Mouse (Mus musculus): ENCODE data around the gene Jmjd8. TPM values are rescaled to one million over a fixed set of nuclear protein-coding genes. Genes with fewer than 3 reads are reported as not detected.

Gene Jmjd8
- polyA plus RNA-seq, 1 experiment from 2014 or later = 22.7 TPM

- ATAC-seq = no peak
- Histone ChIP-seq H3K4me3 (ENCODE audit: low read depth, low read length) (no peak overlapping the region), H3K27me3 (replicated peaks; ENCODE audit: control insufficient read depth, insufficient read depth, low read length) (no peaks in the 10 kb centered on the region), H3K36me3 (ENCODE audit: control insufficient read depth, insufficient read depth) (peaks cover 43% of the 10 kb centered on the region), H3K4me1 (replicated peaks; ENCODE audit: control insufficient read depth, insufficient read depth, low read length) (peaks cover 9% of the 10 kb centered on the region; the same call in 1 of the 2 replicates), H3K27ac (ENCODE audit: low read depth, low read length) (peak overlapping the region; percentile 50; the same call in 1 of the 2 replicates), H3K9ac (ENCODE audit: low read depth, low read length) (no peak overlapping the region), H3K4me2 (replicated peaks; ENCODE audit: low read depth) (peak overlapping the region; percentile 93), H3K9me3 (ENCODE audit: control insufficient read depth) (no peaks in the 10 kb centered on the region)
- WGBS = 81% methylated on average over 14 of the region's 14 CpGs
- no peak for TF ChIP-seq CTCF (IDR thresholded peaks at IDR 0.05; ENCODE audit: low read depth)
These were observed 2.3 kb downstream of the Jmjd8 start for GRCm38 (mm10) chr17:25830806-25831431.

GRCm38 (mm10) chr17:25831451-25832281 is 3.0 kb downstream of the Jmjd8 start:
- Histone ChIP-seq H3K9me3 (ENCODE audit: control insufficient read depth) (no peaks in the 10 kb centered on the region), H3K9ac (ENCODE audit: low read depth, low read length) (peak overlapping the region; percentile 78), H3K4me1 (replicated peaks; ENCODE audit: control insufficient read depth, insufficient read depth, low read length) (peaks cover 11% of the 10 kb centered on the region; the same call in 1 of the 2 replicates), H3K4me2 (replicated peaks; ENCODE audit: low read depth) (peak overlapping the region; percentile 93), H3K4me3 (ENCODE audit: low read depth, low read length) (peak overlapping the region; percentile 76), H3K27ac (ENCODE audit: low read depth, low read length) (peak overlapping the region; percentile 98), H3K27me3 (replicated peaks; ENCODE audit: control insufficient read depth, insufficient read depth, low read length) (no peaks in the 10 kb centered on the region), H3K36me3 (ENCODE audit: control insufficient read depth, insufficient read depth) (peaks cover 37% of the 10 kb centered on the region)
- ATAC-seq = no peak
- TF ChIP-seq CTCF (IDR thresholded peaks at IDR 0.05; ENCODE audit: low read depth) = no peak
- 32% methylated on average over 21 of the region's 21 CpGs for WGBS

DNA sequence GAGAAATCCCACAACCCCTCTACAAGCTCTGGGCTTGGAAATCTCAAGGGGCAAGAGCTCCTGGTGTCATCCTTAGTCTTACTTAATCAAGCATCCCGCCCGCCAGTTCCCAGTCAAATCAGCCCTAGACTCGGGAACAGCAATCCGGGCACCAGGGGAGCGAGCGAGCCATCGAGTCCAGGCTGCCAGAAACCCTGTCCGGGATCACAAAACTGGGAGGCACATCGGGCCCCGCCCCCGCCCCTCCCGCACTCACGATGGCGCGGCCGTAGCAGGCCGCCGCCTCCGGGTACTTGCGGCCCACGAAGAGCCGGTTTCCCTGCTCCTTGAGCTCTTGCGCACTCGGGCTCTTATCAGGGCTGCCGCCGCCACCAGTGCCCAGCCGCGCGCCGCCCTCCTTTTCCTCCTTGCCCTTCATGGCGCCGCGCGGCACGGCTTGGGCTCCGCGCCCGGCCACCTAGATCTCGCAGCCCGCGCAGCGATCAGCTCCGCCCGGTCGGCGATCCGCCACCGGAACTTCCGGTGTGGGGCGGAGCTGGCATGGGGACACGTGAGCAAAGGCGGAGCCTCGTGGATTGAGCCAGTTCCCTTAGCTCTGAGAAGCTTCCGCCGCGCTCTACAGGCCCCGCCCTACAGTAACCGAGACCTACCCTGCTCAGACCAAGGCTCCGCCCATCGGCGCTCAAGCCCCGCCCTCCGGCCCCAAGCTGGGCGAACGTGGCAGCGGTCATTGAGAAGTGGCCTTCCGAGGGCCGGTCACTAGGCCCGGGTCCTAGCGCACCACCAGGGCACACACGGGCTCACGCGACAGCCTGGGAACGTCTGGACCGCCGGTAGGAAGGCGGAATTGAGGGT is 4.0 kb downstream of the Jmjd8 start:
- H3K27ac ChIP-seq (ENCODE audit: low read depth, low read length) = peak overlapping the region; percentile 98
- no peaks in the 10 kb centered on the region for H3K9me3 ChIP-seq (ENCODE audit: control insufficient read depth)
- peak overlapping the region; percentile 78 for H3K9ac ChIP-seq (ENCODE audit: low read depth, low read length)
- ATAC-seq = peak; percentile 87
- WGBS = under 1% methylated on average over 72 of the region's 77 CpGs
- peaks cover 11% of the 10 kb centered on the region; the same call in 1 of the 2 replicates for H3K4me1 ChIP-seq (replicated peaks; ENCODE audit: control insufficient read depth, insufficient read depth, low read length)
- peak overlapping the region; percentile 76 for H3K4me3 ChIP-seq (ENCODE audit: low read depth, low read length)
- peak overlapping the region; percentile 93 for H3K4me2 ChIP-seq (replicated peaks; ENCODE audit: low read depth)
- TF ChIP-seq CTCF (IDR thresholded peaks at IDR 0.05; ENCODE audit: low read depth) = 0 out of 2 replicates have a peak, but pooled peaks have one; percentile 14
- peaks cover 28% of the 10 kb centered on the region for H3K36me3 ChIP-seq (ENCODE audit: control insufficient read depth, insufficient read depth)
- H3K27me3 ChIP-seq (replicated peaks; ENCODE audit: control insufficient read depth, insufficient read depth, low read length) = no peaks in the 10 kb centered on the region

GRCm38 (mm10) chr17:25833291-25833663 is 4.6 kb downstream of the Jmjd8 start, which contains the start of gene Stub1:
Gene Stub1 (minus strand): TSS chr17:25833404.
- WGBS = under 1% methylated on average over 24 of the region's 24 CpGs
- TF ChIP-seq CTCF (IDR thresholded peaks at IDR 0.05; ENCODE audit: low read depth) = 0 out of 2 replicates have a peak, but pooled peaks have one; percentile 7
- peaks cover 11% of the 10 kb centered on the region; the same call in 1 of the 2 replicates for H3K4me1 ChIP-seq (replicated peaks; ENCODE audit: control insufficient read depth, insufficient read depth, low read length)

DNA sequence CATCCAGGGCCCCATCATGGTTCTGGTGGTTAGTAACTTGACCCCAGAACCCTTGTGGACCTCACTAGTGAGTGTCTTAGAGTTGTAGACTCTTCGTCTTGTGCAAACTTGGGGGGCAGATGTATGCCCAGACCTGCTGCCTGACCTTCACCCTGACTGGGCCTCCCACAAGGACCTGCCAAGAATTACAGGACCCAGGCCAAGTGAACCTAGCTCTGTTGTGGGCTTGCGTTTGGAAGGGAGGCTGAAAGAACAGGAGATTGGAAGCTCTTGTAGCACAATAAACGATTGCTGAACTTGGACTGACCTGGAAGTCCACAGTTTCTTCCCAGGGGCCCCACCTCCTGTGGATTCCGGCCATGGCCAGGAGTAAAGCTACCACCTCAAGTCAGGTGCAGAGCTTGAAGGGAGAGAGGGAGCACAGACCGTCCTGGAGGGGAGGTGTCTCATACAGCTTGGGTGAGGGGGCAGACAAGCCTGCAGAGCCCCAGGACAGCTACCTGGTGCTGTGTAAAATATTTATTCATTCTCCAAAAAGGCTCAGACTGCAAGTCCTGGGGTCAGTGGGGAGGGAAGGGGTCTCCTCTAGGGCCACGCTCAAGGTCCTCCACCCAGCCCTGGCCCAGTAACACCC is 5.4 kb downstream of the Jmjd8 start:
- Histone ChIP-seq H3K9ac (ENCODE audit: low read depth, low read length) (peak overlapping the region; percentile 78), H3K36me3 (ENCODE audit: control insufficient read depth, insufficient read depth) (peaks cover 32% of the 10 kb centered on the region), H3K9me3 (ENCODE audit: control insufficient read depth) (no peaks in the 10 kb centered on the region), H3K4me3 (ENCODE audit: low read depth, low read length) (peak overlapping the region; percentile 76), H3K27ac (ENCODE audit: low read depth, low read length) (peak overlapping the region; percentile 98), H3K4me1 (replicated peaks; ENCODE audit: control insufficient read depth, insufficient read depth, low read length) (peaks cover 11% of the 10 kb centered on the region; the same call in 1 of the 2 replicates), H3K4me2 (replicated peaks; ENCODE audit: low read depth) (peak overlapping the region; percentile 93), H3K27me3 (replicated peaks; ENCODE audit: control insufficient read depth, insufficient read depth, low read length) (no peaks in the 10 kb centered on the region)
- ATAC-seq = no peak
- WGBS = 18% methylated on average over 6 of the region's 6 CpGs
- TF ChIP-seq CTCF (IDR thresholded peaks at IDR 0.05; ENCODE audit: low read depth) = no peak

More at GRCm38 (mm10) chr17:25833291-25833663, 4.6 kb downstream of the Jmjd8 start, which contains the start of gene Stub1:
- H3K4me3 ChIP-seq (ENCODE audit: low read depth, low read length) = peak within 1 kb of the TSS; percentile 76
- no peaks in the 10 kb centered on the region for H3K9me3 ChIP-seq (ENCODE audit: control insufficient read depth)
- no peaks in the 10 kb centered on the region for H3K27me3 ChIP-seq (replicated peaks; ENCODE audit: control insufficient read depth, insufficient read depth, low read length)
- peak within 1 kb of the TSS; percentile 98 for H3K27ac ChIP-seq (ENCODE audit: low read depth, low read length)
- peak within 1 kb of the TSS; percentile 78 for H3K9ac ChIP-seq (ENCODE audit: low read depth, low read length)
- peak within 1 kb of the TSS; percentile 93 for H3K4me2 ChIP-seq (replicated peaks; ENCODE audit: low read depth)
- peak; percentile 78 for ATAC-seq
- H3K36me3 ChIP-seq (ENCODE audit: control insufficient read depth, insufficient read depth) = peaks cover 32% of the 10 kb centered on the region
